Mouse (Mus musculus): ENCODE measurements around the gene Prkaa1. TPM values are rescaled to one million over a fixed set of nuclear protein-coding genes. Genes with fewer than 3 reads are reported as not detected.

Prkaa1 gene
- 10 to 100 TPM; 33.2 to 42.6 (median 37.3) TPM for total RNA-seq (2022)

- DNase-seq = peak; percentile 48
Measured at GRCm38 (mm10) chr15:5143361-5144020, at the start of gene Prkaa1. Gene Prkaa1, plus strand, starts transcription at chr15:5143861.

GRCm38 (mm10) chr15:5095534-5096301, 47.9 kb upstream of the Prkaa1 start:
- no peak for DNase-seq

- no peak for DNase-seq
Measured at GRCm38 (mm10) chr15:5097376-5097775, 46.3 kb upstream of the Prkaa1 start.

GRCm38 (mm10) chr15:5102312-5102711, 41.3 kb upstream of the Prkaa1 start:
- no peak for DNase-seq

- no peak for DNase-seq
Measured at GRCm38 (mm10) chr15:5105891-5106290, 37.8 kb upstream of the Prkaa1 start.

- no peak for DNase-seq
Measured at GRCm38 (mm10) chr15:5106293-5106692, 37.4 kb upstream of the Prkaa1 start.

GRCm38 (mm10) chr15:5107686-5108654, 35.7 kb upstream of the Prkaa1 start, which contains the start of gene Card6:
Gene Card6, minus strand, starts transcription at chr15:5108539.
- no peak for DNase-seq

- no peak for DNase-seq
Measured at GRCm38 (mm10) chr15:5108655-5109040, 35.0 kb upstream of the Prkaa1 start.

- no peak for DNase-seq
Measured at GRCm38 (mm10) chr15:5112651-5113050, 31.0 kb upstream of the Prkaa1 start.

GRCm38 (mm10) chr15:5115173-5115572, 28.5 kb upstream of the Prkaa1 start:
- no peak for DNase-seq

- DNase-seq = peak; percentile 98
Measured at GRCm38 (mm10) chr15:5116270-5117030, 27.2 kb upstream of the Prkaa1 start, which contains the start of gene Rpl37. Gene Rpl37, plus strand, starts transcription at chr15:5116645.

GRCm38 (mm10) chr15:5117031-5117601, 26.5 kb upstream of the Prkaa1 start:
- DNase-seq = peak; percentile 35

- DNase-seq = no peak
Measured at GRCm38 (mm10) chr15:5118626-5119025, 25.0 kb upstream of the Prkaa1 start.

GRCm38 (mm10) chr15:5119192-5119591, 24.5 kb upstream of the Prkaa1 start:
- DNase-seq = no peak

- DNase-seq = no peak
Measured at GRCm38 (mm10) chr15:5119707-5120106, 24.0 kb upstream of the Prkaa1 start.

- DNase-seq = no peak
Measured at GRCm38 (mm10) chr15:5121535-5122313, 21.9 kb upstream of the Prkaa1 start.

- no peak for DNase-seq
Measured at GRCm38 (mm10) chr15:5126456-5126855, 17.2 kb upstream of the Prkaa1 start.

- no peak for DNase-seq
Measured at GRCm38 (mm10) chr15:5127487-5127886, 16.2 kb upstream of the Prkaa1 start.

GRCm38 (mm10) chr15:5128176-5128940, 15.3 kb upstream of the Prkaa1 start:
- no peak for DNase-seq
